Mouse (Mus musculus) regulatory T cell (primary cell): Measurements from ENCODE around the gene Skida1.

Experiments used
- in situ Hi-C: fragments of 300-600 bp; cut with MboI, MseI; formaldehyde crosslinking; loops from one replicate; pipeline ENCODE4 v1.15.1; 2025; ENCODE audit warnings: high pct_unique_total_duplicates

Skida1 gene

GRCm38 (mm10) chr2:18040347-18041160, 8.3 kb downstream of the Skida1 start:
- in situ Hi-C loops = no loop called here

- in situ Hi-C loops = no loop called here
Measured at GRCm38 (mm10) chr2:18039566-18040290, 9.1 kb downstream of the Skida1 start.

DNA sequence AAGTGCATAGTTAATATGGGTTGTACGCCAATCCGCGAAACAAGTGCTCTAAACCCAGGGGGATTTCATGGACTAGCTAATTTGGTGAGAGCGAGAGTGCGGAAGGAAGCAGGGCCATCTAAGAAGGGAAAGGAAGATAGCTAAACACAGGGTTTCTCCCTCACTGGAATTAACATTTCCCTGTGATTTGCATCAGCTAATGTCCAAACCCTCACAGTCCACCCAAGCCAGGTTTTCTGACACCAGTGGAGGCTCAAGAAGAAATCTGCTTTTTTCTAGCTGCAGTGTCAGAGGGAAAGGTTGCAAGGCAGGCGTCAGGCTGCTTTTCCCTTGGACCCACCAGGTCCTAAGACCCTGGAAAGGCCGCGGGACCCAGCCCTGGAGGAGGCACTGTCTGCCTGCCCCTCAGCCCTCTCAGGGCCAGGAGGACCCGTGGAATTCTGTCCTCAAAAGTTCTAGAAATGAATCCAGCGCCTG, 9.9 kb downstream of the Skida1 start:
- in situ Hi-C loops = no loop called here

DNA sequence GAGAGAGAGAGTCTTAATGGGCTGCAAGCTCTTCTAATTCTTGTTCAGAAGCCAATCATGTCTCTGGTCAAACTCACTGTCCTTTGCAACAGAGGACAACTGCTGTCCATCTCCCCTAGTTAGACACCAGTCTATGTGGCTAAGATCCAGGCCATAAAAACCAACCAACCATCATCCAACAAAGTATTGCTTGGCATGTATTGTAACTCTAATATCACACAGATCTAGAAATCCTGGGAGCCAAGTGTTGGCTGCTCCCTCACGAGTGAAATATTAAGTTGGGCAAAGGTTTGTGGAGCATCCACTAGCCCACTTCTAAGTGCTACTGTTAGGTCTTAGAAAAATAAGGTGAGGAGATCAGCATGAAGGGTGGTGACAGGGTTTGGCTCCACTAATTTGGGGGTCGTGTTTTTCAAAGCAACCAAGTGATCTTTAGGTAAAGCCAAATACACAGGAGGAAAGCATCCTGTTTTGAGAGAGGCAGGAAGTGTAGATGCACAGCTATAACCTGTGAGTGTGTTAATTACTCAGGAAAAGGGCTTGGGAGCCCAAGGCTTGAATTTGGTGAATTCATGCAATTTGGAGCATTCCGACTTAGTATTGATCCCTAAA, 10.6 kb downstream of the Skida1 start:
- in situ Hi-C loops = no loop called here

DNA sequence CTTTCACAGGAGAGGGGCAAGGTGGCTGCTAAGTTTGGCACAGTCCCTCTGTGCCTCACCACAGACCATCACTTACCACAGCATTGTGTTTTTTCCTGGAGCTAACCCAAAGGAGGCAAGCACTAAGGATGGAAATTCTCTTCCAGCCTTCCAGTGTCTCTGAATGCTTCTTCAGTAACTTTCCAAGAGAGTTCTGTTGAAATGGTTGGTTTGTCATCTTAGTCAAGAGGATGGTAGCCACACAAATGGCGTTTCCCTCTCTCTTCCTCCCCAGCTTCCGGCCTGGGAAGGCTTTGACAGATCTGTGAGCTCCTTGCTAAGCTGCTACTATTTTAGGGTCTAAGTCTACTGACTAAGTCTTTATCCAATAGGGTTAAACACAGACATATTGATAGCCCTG, 11.4 kb downstream of the Skida1 start, which contains the start of gene A930004D18Rik:
A930004D18Rik (minus strand) TSS at position 247 of the 400 bp plus-strand sequence.
- in situ Hi-C loops = no loop called here

GRCm38 (mm10) chr2:18034371-18035250, 14.2 kb downstream of the Skida1 start:
- in situ Hi-C loops = no loop called here

- in situ Hi-C loops = no loop called here
Measured at GRCm38 (mm10) chr2:18033166-18034108, 15.4 kb downstream of the Skida1 start.

GRCm38 (mm10) chr2:18032538-18032895, 16.3 kb downstream of the Skida1 start:
- in situ Hi-C loops = no loop called here

DNA sequence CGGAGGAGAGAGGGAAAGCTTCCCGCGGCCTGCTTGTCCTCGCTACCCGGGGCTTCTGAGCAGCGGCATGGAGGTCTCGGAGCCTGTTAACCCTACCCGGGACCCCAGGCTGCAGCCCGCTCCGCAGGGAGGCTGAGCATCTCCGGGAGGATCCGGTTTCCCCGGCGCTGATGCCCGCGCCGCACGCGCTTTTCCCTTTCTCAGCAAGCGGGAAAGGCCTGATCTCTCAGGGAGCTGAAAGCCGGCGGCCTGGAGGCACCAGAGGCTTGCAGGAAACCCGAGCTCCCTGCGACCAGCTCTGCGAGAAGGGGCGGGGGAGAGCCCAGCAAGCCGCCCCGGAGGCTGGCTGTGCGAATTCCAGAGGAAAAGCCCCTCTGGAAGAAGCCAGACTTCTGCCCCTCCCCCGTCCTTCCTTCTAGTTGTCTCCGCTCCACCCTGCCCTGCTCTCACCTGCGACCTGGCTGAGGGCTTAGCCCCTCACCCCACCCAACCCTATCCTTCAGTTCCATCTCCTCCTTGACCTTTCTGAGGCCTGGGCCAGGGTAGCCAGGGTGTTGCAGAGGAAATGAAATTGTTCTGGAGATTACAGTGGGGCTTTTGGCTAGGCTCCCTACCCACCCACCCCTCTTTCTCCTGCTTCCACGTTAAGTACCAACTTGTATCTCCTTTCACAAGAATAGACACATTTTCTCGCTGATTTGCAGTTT, 16.9 kb downstream of the Skida1 start:
- in situ Hi-C loops = no loop called here

DNA sequence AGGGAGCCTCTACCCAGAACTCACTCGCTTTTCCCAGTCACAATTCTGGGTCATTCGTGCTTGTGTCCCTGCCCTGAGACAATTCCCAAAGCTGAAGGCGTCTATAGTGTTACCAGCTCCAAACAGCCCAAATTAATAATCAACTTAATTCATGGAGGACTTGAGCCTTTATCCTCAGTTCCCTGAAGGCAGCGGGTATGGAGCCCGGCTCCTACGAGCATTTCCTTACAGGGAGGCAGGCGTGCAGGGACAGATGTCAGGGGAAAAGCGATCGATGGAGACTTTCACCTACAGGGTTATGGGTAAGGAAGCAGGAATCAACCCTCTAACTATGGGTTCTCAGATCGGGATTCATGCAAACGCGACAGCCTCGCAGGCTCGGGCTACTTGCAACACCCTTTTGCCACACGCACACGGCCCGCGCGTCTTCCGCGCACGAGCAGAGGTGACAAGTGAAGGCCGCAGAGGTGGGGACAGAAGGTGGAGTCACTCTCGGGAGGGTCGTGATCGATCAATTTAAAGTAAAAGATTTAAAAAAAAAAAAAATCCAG, 17.5 kb downstream of the Skida1 start:
- in situ Hi-C loops = no loop called here

DNA sequence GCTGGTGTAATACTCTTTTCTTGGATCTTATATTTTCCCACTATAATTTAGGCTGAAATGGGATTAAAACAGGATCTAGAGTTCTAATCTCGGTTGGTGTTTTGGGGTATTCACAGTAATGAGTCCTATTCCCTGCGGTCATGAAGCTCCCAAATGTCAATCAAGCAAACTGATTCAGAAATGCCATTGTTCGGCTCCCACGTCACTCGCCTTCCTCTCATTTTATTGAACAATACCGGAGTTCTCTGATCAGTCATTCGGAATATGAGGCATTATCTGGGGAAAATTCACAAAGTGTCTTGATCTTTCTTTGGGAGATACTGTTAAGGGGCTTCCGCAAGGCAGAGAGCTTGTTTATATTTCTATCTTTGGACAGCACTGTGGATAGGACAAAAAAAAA, 18.3 kb downstream of the Skida1 start:
- in situ Hi-C loops = no loop called here

DNA sequence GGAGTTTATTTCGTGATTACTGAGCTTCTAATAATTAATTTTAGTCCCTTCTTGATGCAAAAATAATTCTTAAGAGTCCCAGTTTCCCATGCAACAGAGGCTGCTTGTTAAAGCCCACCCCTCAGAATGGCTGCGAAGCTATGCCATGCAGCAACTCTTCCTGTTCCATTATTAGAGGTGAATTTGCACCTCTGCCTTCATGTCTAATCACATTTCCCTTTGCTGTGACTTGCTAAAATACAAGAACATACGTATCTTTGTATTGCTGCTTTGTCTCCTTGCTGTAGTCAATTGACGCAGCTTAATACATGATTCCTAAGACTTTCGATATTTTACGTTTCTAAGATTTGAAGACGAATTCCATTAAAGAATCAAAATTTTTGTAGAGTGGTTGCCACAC, 19.2 kb downstream of the Skida1 start:
- in situ Hi-C loops = no loop called here

DNA sequence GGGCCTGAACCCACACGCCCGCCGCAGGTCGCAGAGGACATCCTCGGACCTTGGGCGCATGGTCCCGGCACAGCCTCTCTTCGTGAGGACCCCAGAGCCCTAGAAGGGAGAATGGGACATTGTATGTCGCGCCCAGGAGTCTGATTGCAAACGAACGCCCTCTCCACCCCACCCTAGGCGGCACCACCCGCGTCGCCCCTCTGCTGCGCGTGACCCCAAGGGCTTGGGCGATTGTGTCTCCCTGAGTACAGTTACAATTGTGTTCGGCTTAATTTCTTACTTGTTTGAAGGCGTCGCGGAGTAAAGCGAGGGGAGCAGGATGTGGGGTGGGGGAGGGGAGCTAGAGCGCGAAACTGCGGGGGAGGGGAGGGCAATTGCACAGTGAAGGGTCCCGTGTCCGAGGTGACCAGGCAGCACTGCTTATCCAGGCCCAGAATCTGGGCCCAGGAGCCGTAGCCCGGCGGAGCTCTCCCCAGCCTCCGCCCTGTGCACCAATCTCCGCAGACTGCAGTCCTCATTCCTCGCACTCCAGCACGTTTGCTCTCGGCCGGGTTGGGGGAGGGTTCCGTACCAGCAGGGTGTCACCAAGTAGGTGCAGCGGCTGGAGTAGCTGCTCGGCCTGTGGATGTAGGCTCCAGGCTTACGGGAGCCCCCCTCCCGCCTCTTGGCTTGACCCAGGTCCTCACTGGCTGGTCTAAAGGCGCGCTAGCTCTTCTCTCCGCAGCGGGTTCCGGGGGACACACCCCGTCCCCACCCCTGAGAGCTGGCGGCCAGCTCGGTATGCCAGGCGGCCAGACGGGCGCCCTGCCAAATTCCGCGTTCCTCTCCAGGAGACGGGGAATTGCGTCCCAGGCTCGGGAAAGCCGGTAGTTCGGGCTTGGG, 20.5 kb downstream of the Skida1 start:
- in situ Hi-C loops = no loop called here

DNA sequence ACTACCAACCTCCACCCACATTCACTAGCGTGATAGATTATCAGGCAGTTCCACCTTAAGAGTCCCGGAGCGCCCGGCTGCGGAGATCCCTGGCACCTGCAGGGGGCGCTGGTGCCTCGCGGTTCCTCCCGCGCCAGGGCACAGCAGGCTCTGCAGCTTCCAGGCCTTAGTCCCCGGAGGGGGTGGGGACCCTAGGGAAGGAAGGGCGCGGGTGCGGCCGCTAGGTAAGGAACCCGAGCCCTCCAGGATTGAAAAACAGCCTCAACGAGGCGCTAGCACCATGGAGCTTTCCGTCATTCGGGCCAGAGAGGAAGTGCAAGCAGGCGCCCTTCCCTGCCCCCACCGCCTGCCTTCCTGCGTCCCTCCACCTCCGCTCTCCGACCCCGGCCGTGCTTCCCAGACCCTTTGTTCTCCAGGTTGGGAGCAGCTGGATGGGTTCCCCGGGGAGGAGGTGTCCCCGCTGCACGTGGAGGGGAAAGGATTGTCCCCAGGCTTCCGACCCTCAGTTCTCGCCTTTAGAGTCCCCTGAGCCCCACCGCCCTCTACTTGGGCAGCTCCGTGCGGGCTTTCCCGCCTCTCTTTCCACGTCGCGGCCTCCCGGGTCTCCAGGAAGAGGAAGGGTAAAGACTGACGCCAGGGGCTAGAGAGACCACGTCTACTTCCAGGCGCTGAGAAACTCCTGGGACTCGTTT, 21.3 kb downstream of the Skida1 start:
- in situ Hi-C loops = no loop called here

DNA sequence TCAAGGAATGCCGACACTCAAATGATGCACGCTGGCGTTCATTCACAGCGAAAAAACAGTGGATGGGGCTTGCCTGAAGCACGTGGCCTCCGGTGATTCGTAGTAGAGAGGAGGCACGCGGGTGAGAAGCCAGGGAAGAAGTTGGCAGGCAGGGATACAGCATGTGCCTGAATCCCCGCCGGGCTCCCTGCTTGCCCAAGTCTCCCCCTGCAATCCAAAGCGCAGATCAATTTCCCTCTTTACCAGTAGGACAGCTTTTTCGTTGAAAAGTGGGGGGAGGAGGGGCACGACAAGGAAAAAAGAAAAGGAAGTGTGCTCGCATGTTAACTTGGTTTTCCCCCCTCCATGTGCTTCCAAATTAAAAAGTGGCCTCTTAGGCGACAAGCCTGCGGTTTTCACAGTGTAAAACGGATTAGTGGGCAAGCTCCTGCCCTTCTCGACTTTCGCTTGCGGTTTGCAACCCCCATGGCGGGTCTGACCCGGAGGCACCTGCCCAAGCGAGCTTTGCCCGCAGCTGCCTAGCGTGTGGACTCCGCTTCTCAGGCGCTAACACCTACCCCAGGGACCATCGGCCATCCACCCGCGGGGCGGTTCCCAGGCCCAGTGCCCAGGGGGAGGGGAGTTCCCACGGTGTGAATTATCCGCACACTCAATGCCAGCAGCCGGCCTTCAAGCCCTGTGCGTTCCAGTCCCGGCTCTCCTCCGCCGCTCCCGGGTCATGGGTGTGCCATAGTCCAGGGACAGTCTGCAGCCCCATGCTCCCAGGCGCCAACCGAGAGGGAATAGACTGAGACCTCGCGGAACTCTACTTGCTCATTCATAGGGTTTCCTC, 22.5 kb downstream of the Skida1 start:
- in situ Hi-C loops = no loop called here

- in situ Hi-C loops = no loop called here
Measured at GRCm38 (mm10) chr2:18025781-18026115, 23.1 kb downstream of the Skida1 start.

DNA sequence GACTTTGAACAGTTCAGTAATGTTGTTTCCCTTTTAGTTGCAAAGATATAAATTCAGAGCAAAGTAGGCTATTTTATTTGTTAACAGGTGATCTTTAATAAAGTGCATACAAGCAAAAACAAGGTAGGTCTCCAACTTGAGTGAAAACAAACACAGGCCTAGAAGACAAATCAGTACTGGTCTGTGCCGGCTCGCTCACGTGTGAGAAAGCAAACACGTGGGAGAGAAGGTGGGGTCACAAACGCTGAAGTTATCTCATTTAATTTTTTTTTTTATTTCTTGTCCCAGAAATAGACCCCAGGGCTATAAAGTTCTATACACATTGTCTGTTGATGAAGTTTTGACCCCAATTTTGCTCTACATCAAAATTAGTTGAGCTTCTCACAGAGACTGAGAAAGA, 23.7 kb downstream of the Skida1 start:
- in situ Hi-C loops = no loop called here
